Mouse (Mus musculus) lung, postnatal 0 days (tissue): ENCODE results near the gene Dao.

Experiments used
- CTCF ChIP-seq: IDR thresholded peaks from 2 replicates; pipeline ENCODE4 v1.5.1; 2016; ENCODE audit warnings: antibody characterized with exemption, mild to moderate bottlenecking
- EP300 ChIP-seq: IDR thresholded peaks from 2 replicates; pipeline ENCODE4 v1.6.1; 2016; ENCODE audit warnings: antibody characterized with exemption, mild to moderate bottlenecking, control low read depth

DNA sequence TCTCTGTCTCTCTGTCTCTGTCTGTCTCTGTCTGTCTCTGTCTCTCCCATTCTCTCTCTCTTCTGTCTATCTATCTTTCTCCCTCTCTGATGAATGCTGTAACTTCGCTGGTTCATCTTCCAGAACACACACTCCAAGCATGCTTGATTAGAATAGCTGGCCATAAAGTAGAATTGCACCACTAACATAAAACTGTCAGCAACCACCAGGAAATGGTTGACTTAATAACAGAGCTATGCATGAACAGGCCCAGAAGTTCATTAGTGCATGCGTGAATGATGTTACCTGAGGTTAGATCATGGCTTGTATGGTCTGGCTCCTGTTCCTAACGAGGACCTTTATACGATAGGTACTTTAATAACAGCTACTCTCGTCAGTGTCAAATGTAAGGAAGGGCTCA lies 1.6 kb downstream of the Dao start:
- TF ChIP-seq CTCF (no peak), EP300 (no peak)
